Mouse (Mus musculus): ENCODE results near the gene Defb19. TPM values are rescaled to one million over a fixed set of nuclear protein-coding genes. Genes with fewer than 3 reads are reported as not detected.

Defb19 gene
- polyA plus RNA-seq, 1 experiment from 2014 or later = not detected

- WGBS = 76% methylated on average over 6 of the region's 6 CpGs
- ATAC-seq (ENCODE audit: low FRiP score) = no peak
- no peaks in the 10 kb centered on the region for H3K4me1 ChIP-seq (replicated peaks; ENCODE audit: control insufficient read depth, insufficient read depth, low read length)
- no peak overlapping the region for H3K4me3 ChIP-seq (replicated peaks; ENCODE audit: low read length)
- no peak overlapping the region for H3K9ac ChIP-seq
- H3K9me3 ChIP-seq (ENCODE audit: control insufficient read depth, low read length) = no peaks in the 10 kb centered on the region
- H3K27me3 ChIP-seq (ENCODE audit: control insufficient read depth, insufficient read depth, low read length) = no peaks in the 10 kb centered on the region
- DNase-seq (ENCODE audit: low spot score) = no peak
- H3K36me3 ChIP-seq (replicated peaks; ENCODE audit: control insufficient read depth, insufficient read depth) = no peaks in the 10 kb centered on the region
- no peak overlapping the region for H3K4me2 ChIP-seq (replicated peaks)
- H3K27ac ChIP-seq = no peak overlapping the region
Observed at GRCm38 (mm10) chr2:152600076-152600475, 20.0 kb upstream of the Defb19 start.

DNA sequence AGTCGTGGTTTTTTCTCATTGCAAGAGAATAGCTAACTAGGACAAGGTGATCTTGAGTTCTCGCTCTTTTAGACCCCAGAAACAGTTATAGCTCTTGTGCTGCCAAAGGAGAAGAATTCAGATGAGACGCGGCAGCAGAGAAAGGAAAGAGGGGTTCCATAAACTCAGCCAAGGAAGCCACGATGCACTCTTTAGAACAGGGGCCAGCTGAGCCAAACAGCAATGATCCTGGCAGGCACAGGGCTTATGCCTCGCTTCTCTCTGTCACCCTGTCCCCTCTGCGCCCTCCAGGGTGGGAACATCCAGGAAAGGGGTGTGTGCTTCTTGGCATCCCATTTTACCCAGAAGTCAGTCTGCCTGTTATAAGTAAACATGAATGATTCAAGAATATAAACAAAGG lies 19.2 kb upstream of the Defb19 start, which contains the start of gene Defb45:
Gene Defb45, minus strand, starts transcription at position 101 of the 400 bp plus-strand sequence.
- 67% methylated on average over 7 of the region's 7 CpGs for WGBS
- H3K4me3 ChIP-seq (replicated peaks; ENCODE audit: low read length) = no peak within 1 kb of the TSS
- H3K4me1 ChIP-seq (replicated peaks; ENCODE audit: control insufficient read depth, insufficient read depth, low read length) = no peaks in the 10 kb centered on the region
- H3K36me3 ChIP-seq (replicated peaks; ENCODE audit: control insufficient read depth, insufficient read depth) = no peaks in the 10 kb centered on the region
- ATAC-seq (ENCODE audit: low FRiP score) (no peak), DNase-seq (ENCODE audit: low spot score) (no peak)
- no peak within 1 kb of the TSS for H3K27ac ChIP-seq
- no peaks in the 10 kb centered on the region for H3K9me3 ChIP-seq (ENCODE audit: control insufficient read depth, low read length)
- H3K4me2 ChIP-seq (replicated peaks) = no peak within 1 kb of the TSS
- no peak within 1 kb of the TSS for H3K9ac ChIP-seq
- H3K27me3 ChIP-seq (ENCODE audit: control insufficient read depth, insufficient read depth, low read length) = no peaks in the 10 kb centered on the region

GRCm38 (mm10) chr2:152589021-152589420 lies 8.9 kb upstream of the Defb19 start:
- H3K4me1 ChIP-seq (replicated peaks; ENCODE audit: control insufficient read depth, insufficient read depth, low read length) = no peaks in the 10 kb centered on the region
- DNase-seq (ENCODE audit: low spot score) (no peak), ATAC-seq (ENCODE audit: low FRiP score) (no peak)
- no peaks in the 10 kb centered on the region for H3K9me3 ChIP-seq (ENCODE audit: control insufficient read depth, low read length)
- H3K4me2 ChIP-seq (replicated peaks) = no peak overlapping the region
- no peak overlapping the region for H3K9ac ChIP-seq
- H3K27ac ChIP-seq = no peak overlapping the region
- no peaks in the 10 kb centered on the region for H3K36me3 ChIP-seq (replicated peaks; ENCODE audit: control insufficient read depth, insufficient read depth)
- no peak overlapping the region for H3K4me3 ChIP-seq (replicated peaks; ENCODE audit: low read length)
- 55% methylated on average over 6 of the region's 6 CpGs for WGBS
- H3K27me3 ChIP-seq (ENCODE audit: control insufficient read depth, insufficient read depth, low read length) = no peaks in the 10 kb centered on the region

GRCm38 (mm10) chr2:152588450-152588849 lies 8.3 kb upstream of the Defb19 start:
- no peaks in the 10 kb centered on the region for H3K36me3 ChIP-seq (replicated peaks; ENCODE audit: control insufficient read depth, insufficient read depth)

DNA sequence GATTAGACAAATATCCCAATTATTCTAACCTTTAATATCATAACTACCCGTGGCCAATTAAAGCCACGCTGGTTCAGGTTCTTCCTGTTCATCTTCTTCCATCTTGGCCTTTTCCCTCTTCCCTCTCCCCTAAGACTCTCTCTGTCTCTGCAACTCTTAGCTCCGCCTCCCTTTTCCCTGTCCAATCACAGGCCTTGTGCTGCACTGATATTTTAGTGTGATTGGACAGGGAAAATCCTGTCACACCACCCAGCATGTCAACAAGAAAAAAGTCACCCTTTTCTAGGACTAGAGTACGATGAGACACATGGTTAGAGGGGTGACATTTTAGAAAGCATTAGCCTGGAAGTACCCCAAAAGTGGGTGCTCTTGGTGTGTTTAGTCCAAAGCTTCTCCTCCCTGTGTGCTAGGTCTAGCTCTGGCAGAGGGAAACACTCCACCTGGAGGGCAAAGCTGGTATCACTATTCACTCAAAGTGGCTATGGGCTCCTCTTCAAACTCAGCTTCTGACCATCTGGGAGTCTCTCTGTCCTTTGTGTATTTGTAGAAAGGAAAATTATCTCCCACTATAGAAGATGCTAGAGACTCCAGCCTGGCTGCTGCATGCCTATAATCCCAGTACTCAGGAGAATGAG lies 6.9 kb upstream of the Defb19 start:
- Histone ChIP-seq H3K4me1 (replicated peaks; ENCODE audit: control insufficient read depth, insufficient read depth, low read length) (no peaks in the 10 kb centered on the region), H3K4me3 (replicated peaks; ENCODE audit: low read length) (no peak overlapping the region), H3K9ac (no peak overlapping the region), H3K36me3 (replicated peaks; ENCODE audit: control insufficient read depth, insufficient read depth) (no peaks in the 10 kb centered on the region), H3K4me2 (replicated peaks) (no peak overlapping the region), H3K9me3 (ENCODE audit: control insufficient read depth, low read length) (no peaks in the 10 kb centered on the region), H3K27me3 (ENCODE audit: control insufficient read depth, insufficient read depth, low read length) (no peaks in the 10 kb centered on the region), H3K27ac (no peak overlapping the region)
- DNase-seq (ENCODE audit: low spot score) (no peak), ATAC-seq (ENCODE audit: low FRiP score) (no peak)
- 72% methylated on average over 4 of the region's 4 CpGs for WGBS

More at GRCm38 (mm10) chr2:152588450-152588849, 8.3 kb upstream of the Defb19 start:
- Histone ChIP-seq H3K4me3 (replicated peaks; ENCODE audit: low read length) (no peak overlapping the region), H3K4me2 (replicated peaks) (no peak overlapping the region), H3K27ac (no peak overlapping the region), H3K27me3 (ENCODE audit: control insufficient read depth, insufficient read depth, low read length) (no peaks in the 10 kb centered on the region), H3K9ac (no peak overlapping the region), H3K4me1 (replicated peaks; ENCODE audit: control insufficient read depth, insufficient read depth, low read length) (no peaks in the 10 kb centered on the region), H3K9me3 (ENCODE audit: control insufficient read depth, low read length) (no peaks in the 10 kb centered on the region)
- DNase-seq (ENCODE audit: low spot score) (no peak), ATAC-seq (ENCODE audit: low FRiP score) (no peak)
- WGBS = 55% methylated on average over 2 of the region's 2 CpGs

GRCm38 (mm10) chr2:152580612-152581011 lies 500 bp upstream of the Defb19 start:
- no peak overlapping the region for H3K4me2 ChIP-seq (replicated peaks)
- H3K4me3 ChIP-seq (replicated peaks; ENCODE audit: low read length) = no peak overlapping the region
- whole genome bisulfite sequencing = 92% methylated on average over 11 of the region's 11 CpGs
- ATAC-seq (ENCODE audit: low FRiP score) = no peak
- no peak for DNase-seq (ENCODE audit: low spot score)
- no peaks in the 10 kb centered on the region for H3K9me3 ChIP-seq (ENCODE audit: control insufficient read depth, low read length)
- H3K4me1 ChIP-seq (replicated peaks; ENCODE audit: control insufficient read depth, insufficient read depth, low read length) = no peaks in the 10 kb centered on the region
- no peak overlapping the region for H3K9ac ChIP-seq
- H3K27ac ChIP-seq = no peak overlapping the region
- no peaks in the 10 kb centered on the region for H3K27me3 ChIP-seq (ENCODE audit: control insufficient read depth, insufficient read depth, low read length)
- H3K36me3 ChIP-seq (replicated peaks; ENCODE audit: control insufficient read depth, insufficient read depth) = no peaks in the 10 kb centered on the region

- H3K4me1 ChIP-seq (replicated peaks; ENCODE audit: control insufficient read depth, insufficient read depth, low read length) = no peaks in the 10 kb centered on the region
- H3K36me3 ChIP-seq (replicated peaks; ENCODE audit: control insufficient read depth, insufficient read depth) = no peaks in the 10 kb centered on the region
- H3K9me3 ChIP-seq (ENCODE audit: control insufficient read depth, low read length) = no peaks in the 10 kb centered on the region
- WGBS = 85% methylated on average over 8 of the region's 8 CpGs
- no peak overlapping the region for H3K9ac ChIP-seq
- no peak overlapping the region for H3K4me3 ChIP-seq (replicated peaks; ENCODE audit: low read length)
- ATAC-seq (ENCODE audit: low FRiP score) (no peak), DNase-seq (ENCODE audit: low spot score) (no peak)
- no peaks in the 10 kb centered on the region for H3K27me3 ChIP-seq (ENCODE audit: control insufficient read depth, insufficient read depth, low read length)
- H3K27ac ChIP-seq = no peak overlapping the region
- H3K4me2 ChIP-seq (replicated peaks) = no peak overlapping the region
Observed at GRCm38 (mm10) chr2:152573484-152573883, 6.6 kb downstream of the Defb19 start.

GRCm38 (mm10) chr2:152572114-152572794 lies 7.9 kb downstream of the Defb19 start, which contains the start of gene Defb21:
TSS of gene Defb21 (plus strand) at chr2:152572744.
- H3K9me3 ChIP-seq (ENCODE audit: control insufficient read depth, low read length) = no peaks in the 10 kb centered on the region
- H3K4me3 ChIP-seq (replicated peaks; ENCODE audit: low read length) = no peak within 1 kb of the TSS
- no peak for ATAC-seq (ENCODE audit: low FRiP score)
- no peak within 1 kb of the TSS for H3K27ac ChIP-seq
- WGBS = 63% methylated on average over 11 of the region's 11 CpGs
- no peak within 1 kb of the TSS for H3K9ac ChIP-seq
- no peak within 1 kb of the TSS for H3K4me2 ChIP-seq (replicated peaks)
- H3K36me3 ChIP-seq (replicated peaks; ENCODE audit: control insufficient read depth, insufficient read depth) = no peaks in the 10 kb centered on the region
- DNase-seq (ENCODE audit: low spot score) = no peak
- no peaks in the 10 kb centered on the region for H3K27me3 ChIP-seq (ENCODE audit: control insufficient read depth, insufficient read depth, low read length)
- H3K4me1 ChIP-seq (replicated peaks; ENCODE audit: control insufficient read depth, insufficient read depth, low read length) = no peaks in the 10 kb centered on the region

DNA sequence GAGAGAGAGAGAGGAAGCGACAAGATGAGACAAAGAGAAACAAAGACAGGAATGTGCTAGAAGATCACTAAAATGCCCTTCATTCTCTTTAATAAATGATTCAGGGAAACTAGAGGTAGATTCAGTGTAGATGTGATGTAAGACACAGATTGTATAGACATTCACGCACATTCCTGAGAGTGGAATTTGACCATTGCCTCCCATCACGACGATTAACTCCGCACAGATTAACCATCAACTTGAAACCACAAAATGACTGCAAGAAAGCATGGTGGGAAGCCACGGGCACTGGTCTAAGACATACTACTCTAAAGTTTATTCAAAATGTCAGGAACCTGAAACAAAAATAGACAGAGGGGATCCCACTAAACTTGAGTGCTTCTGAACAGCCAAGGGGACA lies 9.8 kb downstream of the Defb19 start:
- H3K9ac ChIP-seq = no peak overlapping the region
- ATAC-seq (ENCODE audit: low FRiP score) = no peak
- WGBS = 85% methylated on average over 6 of the region's 6 CpGs
- H3K4me1 ChIP-seq (replicated peaks; ENCODE audit: control insufficient read depth, insufficient read depth, low read length) = no peaks in the 10 kb centered on the region
- H3K4me2 ChIP-seq (replicated peaks) = no peak overlapping the region
- H3K4me3 ChIP-seq (replicated peaks; ENCODE audit: low read length) = no peak overlapping the region
- no peak overlapping the region for H3K27ac ChIP-seq
- no peaks in the 10 kb centered on the region for H3K27me3 ChIP-seq (ENCODE audit: control insufficient read depth, insufficient read depth, low read length)
- DNase-seq (ENCODE audit: low spot score) = no peak
- H3K36me3 ChIP-seq (replicated peaks; ENCODE audit: control insufficient read depth, insufficient read depth) = no peaks in the 10 kb centered on the region
- no peaks in the 10 kb centered on the region for H3K9me3 ChIP-seq (ENCODE audit: control insufficient read depth, low read length)

Data from hindbrain, embryonic 14.5 days (tissue).